Mouse (Mus musculus) liver, adult 2 months (tissue): ENCODE measurements around the gene Hcfc1r1.

Experiments used
- CTCF ChIP-seq: fragments of 200-500 bp; IDR thresholded peaks from 2 replicates; pipeline ENCODE4 v1.5.1; 2011; ENCODE audit warnings: low read depth, low read length, control low read depth
- POLR2A ChIP-seq: fragments of 200-500 bp; IDR thresholded peaks from 2 replicates; pipeline ENCODE4 v1.6.1; 2011; ENCODE audit warnings: low read length, control low read depth; ENCODE audit not compliant: insufficient read depth; ENCODE audit errors: extremely low read depth

- no peak for TF ChIP-seq POLR2A
- no peak for TF ChIP-seq CTCF
These were observed 26.0 kb downstream of the Hcfc1r1 start for GRCm38 (mm10) chr17:23699131-23700077.
